Mouse (Mus musculus) stomach, postnatal 0 days (tissue): ENCODE results near the gene Tmem199. TPM values are rescaled to one million over a fixed set of nuclear protein-coding genes. Genes with fewer than 3 reads are reported as not detected.

Source experiments
- ATAC-seq: fragments of 200-750 bp; cut with Nextera tagmentation; 2 replicates; pipeline ENCODE4 v1.8.0; 2017; ENCODE audit not compliant: low FRiP score, low TSS enrichment
- DNase-seq: peaks from one replicate; pipeline ENCODE4 v3.0.0-alpha.2; 2016; ENCODE audit warnings: low spot score
- H3K27ac ChIP-seq: fragments of 300-500 bp; sonication (generic); replicated peaks from 2 replicates; pipeline ENCODE4 v1.5.1; 2014; ENCODE audit warnings: mild to moderate bottlenecking, control low read depth
- H3K27me3 ChIP-seq: fragments of 300-500 bp; sonication (generic); 2 replicates; pipeline ENCODE4 v1.6.1; 2014; ENCODE audit warnings: low read length; ENCODE audit not compliant: control insufficient read depth, insufficient read depth
- H3K36me3 ChIP-seq: fragments of 300-500 bp; sonication (generic); 2 replicates; pipeline ENCODE4 v1.6.1; 2014; ENCODE audit warnings: low read length, mixed read lengths; ENCODE audit not compliant: control insufficient read depth, insufficient read depth
- H3K4me1 ChIP-seq: fragments of 300-500 bp; sonication (generic); replicated peaks from 2 replicates; pipeline ENCODE4 v1.6.1; 2014; ENCODE audit warnings: antibody characterized with exemption; ENCODE audit not compliant: control insufficient read depth, insufficient read depth
- H3K4me2 ChIP-seq: fragments of 300-500 bp; sonication (generic); replicated peaks from 2 replicates; pipeline ENCODE4 v1.6.1; 2014; ENCODE audit warnings: low read depth, mild to moderate bottlenecking, control low read depth, moderate library complexity
- H3K4me3 ChIP-seq: fragments of 300-500 bp; sonication (generic); 2 replicates; pipeline ENCODE4 v1.5.1; 2014; ENCODE audit warnings: low read depth, low read length, control low read depth
- H3K9ac ChIP-seq: fragments of 300-500 bp; sonication (generic); 2 replicates; pipeline ENCODE4 v1.6.1; 2014; ENCODE audit warnings: mild to moderate bottlenecking, low read length, control low read depth, mixed read lengths
- H3K9me3 ChIP-seq: fragments of 300-500 bp; sonication (generic); 2 replicates; pipeline ENCODE4 v1.6.1; 2016; ENCODE audit warnings: low read length; ENCODE audit not compliant: control insufficient read depth
- CTCF ChIP-seq: IDR thresholded peaks from 2 replicates; pipeline ENCODE4 v1.5.1; 2016; ENCODE audit warnings: antibody characterized with exemption, low read depth, mild to moderate bottlenecking, moderate library complexity
- EP300 ChIP-seq: optimal IDR thresholded peaks from 2 replicates; pipeline ENCODE3; 2016; ENCODE audit warnings: antibody characterized with exemption
- WGBS: fragments of 180-500 bp; shearing (Covaris S2); extraction: QIAGEN DNeasy Blood & Tissue Kit; methylation state at CpG from one replicate; pipeline ENCODE4 v1.1.7; 2014; 5-methylcytosine and 5-hydroxymethylcytosine counted together
- polyA plus RNA-seq: library from polyadenylated mRNA; unstranded; fragments of >200 nt; fragmentation: Nextera tagmentation; extraction: Ambion mirVana; gene quantifications from 2 replicates; pipeline ENCODE4 v1.2.1, GENCODE M21; 2015

Gene Tmem199
- polyA plus RNA-seq, 1 experiment from 2014 or later: 28.4 TPM

- no peak overlapping the region for H3K27ac ChIP-seq
- H3K27me3 ChIP-seq: no peaks in the 10 kb centered on the region; the same call in 1 of the 2 replicates
- no peaks in the 10 kb centered on the region for H3K4me1 ChIP-seq
- no peak overlapping the region for H3K4me3 ChIP-seq
- H3K36me3 ChIP-seq: no peaks in the 10 kb centered on the region
- no peak overlapping the region for H3K9ac ChIP-seq
- DNase-seq (no peak), ATAC-seq (no peak)
- H3K9me3 ChIP-seq: no peaks in the 10 kb centered on the region
- TF ChIP-seq CTCF: no peak
- TF ChIP-seq EP300: no peak
- 55% methylated on average over 7 of the region's 7 CpGs for WGBS
- H3K4me2 ChIP-seq: no peak overlapping the region
These were observed 28.3 kb downstream of the Tmem199 start for GRCm38 (mm10) chr11:78483639-78484038.

GRCm38 (mm10) chr11:78475289-78475688, 36.7 kb downstream of the Tmem199 start:
- TF ChIP-seq CTCF (no peak), EP300 (no peak)
- ATAC-seq (no peak), DNase-seq (no peak)

GRCm38 (mm10) chr11:78471326-78472103, 40.5 kb downstream of the Tmem199 start:
- 86% methylated on average over 10 of the region's 10 CpGs for WGBS
- Histone ChIP-seq H3K4me2 (no peak overlapping the region), H3K9ac (no peak overlapping the region), H3K27me3 (no peaks in the 10 kb centered on the region), H3K9me3 (no peaks in the 10 kb centered on the region), H3K4me1 (no peaks in the 10 kb centered on the region), H3K36me3 (no peaks in the 10 kb centered on the region), H3K4me3 (no peak overlapping the region), H3K27ac (no peak overlapping the region)
- DNase-seq (no peak), ATAC-seq (no peak)
- no peak for TF ChIP-seq EP300
- TF ChIP-seq CTCF: no peak

More at GRCm38 (mm10) chr11:78475289-78475688, 36.7 kb downstream of the Tmem199 start:
- Histone ChIP-seq H3K36me3 (no peaks in the 10 kb centered on the region), H3K4me3 (no peak overlapping the region), H3K27me3 (no peaks in the 10 kb centered on the region), H3K4me2 (no peak overlapping the region), H3K9ac (no peak overlapping the region), H3K27ac (no peak overlapping the region), H3K4me1 (no peaks in the 10 kb centered on the region), H3K9me3 (no peaks in the 10 kb centered on the region)
- WGBS: 85% methylated on average over 3 of the region's 3 CpGs

- no peaks in the 10 kb centered on the region for H3K27me3 ChIP-seq
- H3K9me3 ChIP-seq: no peaks in the 10 kb centered on the region
- H3K4me3 ChIP-seq: no peak overlapping the region
- H3K4me2 ChIP-seq: no peak overlapping the region
- no peak for ATAC-seq
- H3K4me1 ChIP-seq: no peaks in the 10 kb centered on the region
- H3K36me3 ChIP-seq: no peaks in the 10 kb centered on the region
- no peak overlapping the region for H3K9ac ChIP-seq
- 58% methylated on average over 3 of the region's 3 CpGs for WGBS
- no peak for TF ChIP-seq CTCF
- TF ChIP-seq EP300: no peak
- H3K27ac ChIP-seq: no peak overlapping the region
- no peak for DNase-seq
These were observed 44.0 kb downstream of the Tmem199 start for GRCm38 (mm10) chr11:78467932-78468331.

- H3K27ac ChIP-seq: no peak overlapping the region
- DNase-seq (no peak), ATAC-seq (no peak)
- H3K9ac ChIP-seq: no peak overlapping the region
- 79% methylated on average over 7 of the region's 7 CpGs for WGBS
- H3K4me1 ChIP-seq: no peaks in the 10 kb centered on the region
- H3K4me3 ChIP-seq: no peak overlapping the region
- no peaks in the 10 kb centered on the region for H3K27me3 ChIP-seq
- no peak for TF ChIP-seq CTCF
- no peak for TF ChIP-seq EP300
- no peaks in the 10 kb centered on the region for H3K36me3 ChIP-seq
- H3K9me3 ChIP-seq: no peaks in the 10 kb centered on the region
- no peak overlapping the region for H3K4me2 ChIP-seq
These were observed 44.5 kb downstream of the Tmem199 start for GRCm38 (mm10) chr11:78467515-78467914.

GRCm38 (mm10) chr11:78466242-78466912, 45.6 kb downstream of the Tmem199 start:
- H3K9me3 ChIP-seq: no peaks in the 10 kb centered on the region
- TF ChIP-seq CTCF (no peak), EP300 (no peak)
- ATAC-seq (peak; percentile 7; the same call in 1 of the 2 replicates), DNase-seq (no peak)
- no peaks in the 10 kb centered on the region for H3K36me3 ChIP-seq
- peak overlapping the region; percentile 73 for H3K4me3 ChIP-seq
- peak overlapping the region; percentile 75; the same call in 1 of the 2 replicates for H3K9ac ChIP-seq
- H3K4me2 ChIP-seq: peak overlapping the region; percentile 92
- H3K4me1 ChIP-seq: no peaks in the 10 kb centered on the region
- peak overlapping the region; percentile 91 for H3K27ac ChIP-seq
- H3K27me3 ChIP-seq: no peaks in the 10 kb centered on the region
- whole genome bisulfite sequencing: 73% methylated on average over 23 of the region's 23 CpGs
